30 mouse cellular contexts compared by ENCODE assay signal in genomic region chr9:111391926-111392442, GRCm38 (mm10). TPM values are rescaled to one million over a fixed set of nuclear protein-coding genes. Genes with fewer than 3 reads are reported as not detected.
DNase-seq lines count a peak whose midpoint lies in the region; ATAC-seq and TF ChIP-seq lines count a peak whose summit lies in the region.
"Had no signal": no experiment of that assay in that cellular context is flagged by ENCODE, and none has a peak within 500 bp of the region (broad histone marks: within the 10 kb centered on the region; RNA-seq: fewer than 3 reads in every experiment).

No protein-coding gene starts in this region.

- no peaks in the 10 kb centered on the region for H3K36me3 ChIP-seq in intestine, embryonic 14.5 days (ENCODE audit: control insufficient read depth, insufficient read depth, low read length)
- no peaks in the 10 kb centered on the region for H3K36me3 ChIP-seq in intestine, embryonic 15.5 days
- H3K36me3 ChIP-seq in stomach, postnatal 0 days (ENCODE audit: control insufficient read depth, insufficient read depth, low read length), result no peaks in the 10 kb centered on the region
- H3K36me3 ChIP-seq in forebrain, embryonic 10.5 days (replicated peaks), result no peaks in the 10 kb centered on the region
- H3K36me3 ChIP-seq: embryonic facial prominence, embryonic 12.5 days; embryonic facial prominence, embryonic 15.5 days; forebrain, embryonic 12.5 days; forebrain, embryonic 15.5 days; G1E; heart, embryonic 15.5 days; hindbrain, embryonic 12.5 days had no signal

- no peak for TF ChIP-seq CTCF in stomach, postnatal 0 days (IDR thresholded peaks at IDR 0.05; ENCODE audit: low read depth)

- H3K4me1 ChIP-seq in intestine, embryonic 14.5 days (replicated peaks; ENCODE audit: control insufficient read depth, insufficient read depth, low read length), result no peaks in the 10 kb centered on the region
- no peaks in the 10 kb centered on the region for H3K4me1 ChIP-seq in intestine, embryonic 15.5 days (replicated peaks)
- no peaks in the 10 kb centered on the region for H3K4me1 ChIP-seq in stomach, postnatal 0 days (replicated peaks; ENCODE audit: control insufficient read depth, insufficient read depth)
- H3K4me1 ChIP-seq in forebrain, embryonic 10.5 days, result no peaks in the 10 kb centered on the region
- H3K4me1 ChIP-seq: embryonic facial prominence, embryonic 12.5 days; forebrain, embryonic 12.5 days; forebrain, embryonic 15.5 days; heart, embryonic 15.5 days; hindbrain, embryonic 12.5 days; hindbrain, embryonic 15.5 days had no signal

- no peak for TF ChIP-seq EP300 in stomach, postnatal 0 days (optimal IDR thresholded peaks at IDR 0.05)

- intact Hi-C loops in heart, postnatal 14 days (cut with DNase I), result no loop called here

- H3K4me3 ChIP-seq in intestine, embryonic 14.5 days (ENCODE audit: low read depth, low read length), result no peak overlapping the region
- no peak overlapping the region for H3K4me3 ChIP-seq in intestine, embryonic 15.5 days (replicated peaks)
- H3K4me3 ChIP-seq in stomach, postnatal 0 days (ENCODE audit: low read depth, low read length), result no peak overlapping the region
- H3K4me3 ChIP-seq in forebrain, embryonic 10.5 days, result no peak overlapping the region
- H3K4me3 ChIP-seq: embryonic facial prominence, embryonic 12.5 days; embryonic facial prominence, embryonic 15.5 days; forebrain, embryonic 12.5 days; forebrain, embryonic 15.5 days; gastrocnemius, adult 2 months; heart, embryonic 15.5 days; hindbrain, embryonic 12.5 days; hindbrain, embryonic 15.5 days had no signal

- DNase-seq in heart, adult 11 months, result peak; percentile 78
- DNase-seq in heart, postnatal 14 days, result no peak
- peak; percentile 7 for DNase-seq in intestine, embryonic 14.5 days (ENCODE audit: low spot score)
- DNase-seq in R1 (ENCODE audit: low read depth, low spot score), result peak; percentile 37
- DNase-seq in stomach, postnatal 0 days (ENCODE audit: low spot score), result peak; percentile 10
- no peak for DNase-seq in forebrain, embryonic 10.5 days (ENCODE audit: extremely low spot score, low spot score)
- DNase-seq: adrenal gland, postnatal 14 days; cerebellum, adult 11 months; cerebellum, adult 2 months; cerebellum, adult 9-11 months; cerebellum, postnatal 25 days; gastrocnemius, adult 2 months; gastrocnemius, postnatal 14 days; heart, adult 18-20 months; heart, postnatal 10 days; kidney, adult 18-20 months; kidney, adult 9 months had no signal

- no peak overlapping the region for H3K27ac ChIP-seq in intestine, embryonic 14.5 days (ENCODE audit: low read depth)
- no peak overlapping the region for H3K27ac ChIP-seq in intestine, embryonic 15.5 days
- no peak overlapping the region for H3K27ac ChIP-seq in stomach, postnatal 0 days (replicated peaks)
- H3K27ac ChIP-seq in forebrain, embryonic 10.5 days, result no peak overlapping the region
- H3K27ac ChIP-seq: embryonic facial prominence, embryonic 12.5 days; forebrain, embryonic 12.5 days; forebrain, embryonic 15.5 days; gastrocnemius, adult 2 months; heart, embryonic 15.5 days; hindbrain, embryonic 12.5 days; hindbrain, embryonic 15.5 days had no signal

- no peaks in the 10 kb centered on the region for H3K27me3 ChIP-seq in intestine, embryonic 14.5 days (replicated peaks; ENCODE audit: control insufficient read depth, insufficient read depth, low read length)
- no peaks in the 10 kb centered on the region for H3K27me3 ChIP-seq in intestine, embryonic 15.5 days (replicated peaks)
- no peaks in the 10 kb centered on the region for H3K27me3 ChIP-seq in stomach, postnatal 0 days (ENCODE audit: control insufficient read depth, insufficient read depth, low read length)
- H3K27me3 ChIP-seq in forebrain, embryonic 10.5 days (ENCODE audit: poor library complexity, severe bottlenecking), result no peaks in the 10 kb centered on the region
- H3K27me3 ChIP-seq: embryonic facial prominence, embryonic 12.5 days; embryonic facial prominence, embryonic 15.5 days; forebrain, embryonic 12.5 days; forebrain, embryonic 15.5 days; heart, embryonic 15.5 days; hindbrain, embryonic 12.5 days; hindbrain, embryonic 15.5 days had no signal

- no peak overlapping the region for H3K9ac ChIP-seq in intestine, embryonic 14.5 days (ENCODE audit: low read length)
- no peak overlapping the region for H3K9ac ChIP-seq in intestine, embryonic 15.5 days
- H3K9ac ChIP-seq in stomach, postnatal 0 days (ENCODE audit: low read length), result no peak overlapping the region
- H3K9ac ChIP-seq: embryonic facial prominence, embryonic 12.5 days; embryonic facial prominence, embryonic 15.5 days; forebrain, embryonic 12.5 days; forebrain, embryonic 15.5 days; heart, embryonic 15.5 days; hindbrain, embryonic 12.5 days; hindbrain, embryonic 15.5 days had no signal

- H3K9me3 ChIP-seq in intestine, embryonic 14.5 days (ENCODE audit: control insufficient read depth, low read length), result no peaks in the 10 kb centered on the region
- H3K9me3 ChIP-seq in intestine, embryonic 15.5 days, result no peaks in the 10 kb centered on the region
- no peaks in the 10 kb centered on the region for H3K9me3 ChIP-seq in stomach, postnatal 0 days (ENCODE audit: control insufficient read depth, low read length)
- H3K9me3 ChIP-seq in forebrain, embryonic 10.5 days, result no peaks in the 10 kb centered on the region
- H3K9me3 ChIP-seq: embryonic facial prominence, embryonic 12.5 days; embryonic facial prominence, embryonic 15.5 days; forebrain, embryonic 12.5 days; forebrain, embryonic 15.5 days; heart, embryonic 15.5 days; hindbrain, embryonic 12.5 days; hindbrain, embryonic 15.5 days had no signal

- WGBS in intestine, embryonic 14.5 days, result 85% methylated on average over 18 of the region's 18 CpGs
- 82% methylated on average over 18 of the region's 18 CpGs for WGBS in intestine, embryonic 15.5 days
- 81% methylated on average over 18 of the region's 18 CpGs for WGBS in stomach, postnatal 0 days
- 91% methylated on average over 18 of the region's 18 CpGs for WGBS in forebrain, embryonic 10.5 days

- H3K4me2 ChIP-seq in intestine, embryonic 14.5 days (ENCODE audit: low read length), result no peak overlapping the region
- H3K4me2 ChIP-seq in intestine, embryonic 15.5 days (replicated peaks), result no peak overlapping the region
- no peak overlapping the region for H3K4me2 ChIP-seq in stomach, postnatal 0 days (replicated peaks; ENCODE audit: low read depth)
- H3K4me2 ChIP-seq: embryonic facial prominence, embryonic 12.5 days; embryonic facial prominence, embryonic 15.5 days; forebrain, embryonic 12.5 days; forebrain, embryonic 15.5 days; heart, embryonic 15.5 days; hindbrain, embryonic 12.5 days; hindbrain, embryonic 15.5 days had no signal

- ATAC-seq in intestine, embryonic 14.5 days (replicated peaks; ENCODE audit: low FRiP score, low TSS enrichment, low read depth), result no peak
- ATAC-seq in intestine, embryonic 15.5 days, result no peak
- ATAC-seq in stomach, postnatal 0 days (ENCODE audit: low FRiP score, low TSS enrichment), result no peak
- no peak for ATAC-seq in frontal cortex, adult (ENCODE audit: low TSS enrichment)
- ATAC-seq: forebrain, embryonic 15.5 days; intestine, embryonic 16.5 days had no signal

RNA-seq across cellular contexts. Expression of gene Dclk3, which starts 46.9 kb away (rescaled TPM):
- total RNA-seq in heart, postnatal 14 days (2021), result under 1 TPM; 0.32 to 0.43 TPM
- 0.38 and 0.42 TPM in 2 replicates for polyA plus RNA-seq in intestine, embryonic 14.5 days (2014; fragmentation: Nextera tagmentation; extraction: Ambion mirVana)
- 0.67 and 0.75 TPM in 2 replicates for polyA plus RNA-seq in intestine, embryonic 15.5 days (2015; fragmentation: Nextera tagmentation; extraction: Ambion mirVana)
- 0.35 and 0.44 TPM in 2 replicates for polyA plus RNA-seq in stomach, postnatal 0 days (2015; fragmentation: Nextera tagmentation; extraction: Ambion mirVana)
- polyA plus RNA-seq in forebrain, embryonic 10.5 days (2016; fragmentation: Nextera tagmentation; extraction: Ambion mirVana), result 0.14 and 0.21 TPM in 2 replicates
- total RNA-seq: common myeloid progenitor, adult 5-6 weeks; hematopoietic stem cell, adult 5-6 weeks had no signal
- polyA plus RNA-seq: G1E had no signal

Comparison
In these comparisons a context has a peak if more than half of its experiments do, and no peak if none do; other contexts are left out.
1. DNase-seq: peak in heart, adult 11 months (single experiment), intestine, embryonic 14.5 days (single experiment), R1 (single experiment) and stomach, postnatal 0 days (single experiment); none in heart, postnatal 14 days (0 of 2) and forebrain, embryonic 10.5 days (single experiment).